Mouse (Mus musculus) MEL (cell line): Measurements from ENCODE around the gene Arl4a. TPM values are rescaled to one million over a fixed set of nuclear protein-coding genes. Genes with fewer than 3 reads are reported as not detected.

Source experiments
- DNase-seq: peaks from one replicate; pipeline ENCODE4 v3.0.0; 2011; ENCODE audit warnings: low read depth, low spot score
- H3K27ac ChIP-seq: 2 replicates; pipeline ENCODE4 v1.5.1; 2012; ENCODE audit warnings: low read depth, mild to moderate bottlenecking, control low read depth, low read length, moderate library complexity; ENCODE audit not compliant: control insufficient read depth
- H3K27me3 ChIP-seq, 2 experiments: fragments of 150-350 bp in 1 of 2; sonication (generic) in 1 of 2; 2 replicates each; pipeline ENCODE4 v1.6.1; 2012; ENCODE audit warnings: low read length in 2 of 2, mild to moderate bottlenecking in 2 of 2, improper control_type of control experiment in 1 of 2, moderate library complexity in 1 of 2; ENCODE audit not compliant: insufficient read depth in 2 of 2, control insufficient read depth in 1 of 2
- H3K36me3 ChIP-seq, 2 experiments: 2 replicates each; pipeline ENCODE4 v1.6.1; 2012 to 2014; ENCODE audit warnings: low read length in 2 of 2, improper control_type of control experiment in 1 of 2, inconsistent platforms in 1 of 2, mild to moderate bottlenecking in 1 of 2; ENCODE audit not compliant: insufficient read depth in 2 of 2, control insufficient read depth in 1 of 2
- H3K4me1 ChIP-seq, 2 experiments: fragments of 150-350 bp in 1 of 2; sonication (generic) in 1 of 2; 2 replicates each; pipeline ENCODE4 v1.6.1; 2012; ENCODE audit warnings: low read length in 2 of 2, improper control_type of control experiment in 1 of 2, mild to moderate bottlenecking in 1 of 2; ENCODE audit not compliant: insufficient read depth in 2 of 2, control insufficient read depth in 1 of 2
- H3K4me3 ChIP-seq, 2 experiments: fragments of 150-350 bp in 1 of 2; sonication (generic) in 1 of 2; 2 replicates each; pipeline ENCODE4 v1.5.1; 2012; ENCODE audit warnings: low read depth in 2 of 2, low read length in 2 of 2, mild to moderate bottlenecking in 2 of 2, moderate library complexity in 2 of 2, control low read depth in 1 of 2, improper control_type of control experiment in 1 of 2; ENCODE audit not compliant: control insufficient read depth in 1 of 2, insufficient read depth in 1 of 2
- H3K79me2 ChIP-seq: 2 replicates; pipeline ENCODE4 v1.6.1; 2012; ENCODE audit warnings: mild to moderate bottlenecking, low read length, moderate library complexity; ENCODE audit not compliant: control insufficient read depth, poor library complexity, insufficient read depth
- H3K9ac ChIP-seq: 2 replicates; pipeline ENCODE4 v1.6.1; 2012; ENCODE audit warnings: low read depth, mild to moderate bottlenecking, control low read depth, low read length, moderate library complexity; ENCODE audit not compliant: control insufficient read depth, poor library complexity, severe bottlenecking
- H3K9me3 ChIP-seq: fragments of 150-350 bp; sonication (generic); replicated peaks from 2 replicates; pipeline ENCODE4 v1.6.1; 2012; ENCODE audit warnings: mild to moderate bottlenecking, low read length, improper control_type of control experiment, moderate library complexity; ENCODE audit not compliant: insufficient read depth
- CHD1 ChIP-seq: IDR thresholded peaks from 2 replicates; pipeline ENCODE4 v1.6.1; 2012; ENCODE audit warnings: low read depth, mild to moderate bottlenecking, inconsistent platforms, low read length, improper control_type of control experiment
- CTCF ChIP-seq, 3 experiments: IDR thresholded peaks in 2 of 3; conservative IDR thresholded peaks in 1 of 3; 2 replicates each; pipeline ENCODE4 v1.5.1; 2011 to 2012; ENCODE audit warnings: low read length in 3 of 3, low read depth in 2 of 3, mild to moderate bottlenecking in 2 of 3, improper control_type of control experiment in 1 of 3, inconsistent platforms in 1 of 3, mixed read lengths in 1 of 3, moderate library complexity in 1 of 3; ENCODE audit not compliant: control insufficient read depth in 1 of 3, insufficient read depth in 1 of 3, poor library complexity in 1 of 3, severe bottlenecking in 1 of 3
- GABPA ChIP-seq: IDR thresholded peaks from 2 replicates; pipeline ENCODE4 v1.6.1; 2012; ENCODE audit warnings: low read depth, mild to moderate bottlenecking, inconsistent platforms, low read length, improper control_type of control experiment, moderate library complexity
- HCFC1 ChIP-seq: IDR thresholded peaks from 2 replicates; pipeline ENCODE4 v1.6.1; 2012; ENCODE audit warnings: low read depth, mild to moderate bottlenecking, inconsistent platforms, low read length, improper control_type of control experiment, moderate library complexity
- MAFK ChIP-seq: IDR thresholded peaks from 2 replicates; pipeline ENCODE4 v1.6.1; 2011; ENCODE audit warnings: low read depth, mild to moderate bottlenecking, low read length, improper control_type of control experiment, borderline replicate concordance
- MYB ChIP-seq: IDR thresholded peaks from 2 replicates; pipeline ENCODE4 v1.6.1; 2011; ENCODE audit warnings: mild to moderate bottlenecking, low read depth, low read length, improper control_type of control experiment
- NELFE ChIP-seq: IDR thresholded peaks from 2 replicates; pipeline ENCODE4 v1.6.1; 2011; ENCODE audit warnings: low read depth, low read length, improper control_type of control experiment
- NRF1 ChIP-seq: IDR thresholded peaks from 2 replicates; pipeline ENCODE4 v1.6.1; 2014; ENCODE audit warnings: low read depth, mild to moderate bottlenecking, inconsistent platforms, low read length, improper control_type of control experiment, moderate library complexity; ENCODE audit not compliant: poor library complexity, insufficient read depth, severe bottlenecking
- POLR2A ChIP-seq, 2 experiments: IDR thresholded peaks; 2 replicates each; pipeline ENCODE4 v1.6.1; 2011 to 2012; ENCODE audit warnings: low read length in 2 of 2, mild to moderate bottlenecking in 2 of 2, control low read depth in 1 of 2, improper control_type of control experiment in 1 of 2, low read depth in 1 of 2, moderate library complexity in 1 of 2; ENCODE audit not compliant: control insufficient read depth in 1 of 2, insufficient read depth in 1 of 2, poor library complexity in 1 of 2
- POLR2AphosphoS2 ChIP-seq: IDR thresholded peaks from 2 replicates; pipeline ENCODE4 v1.6.1; 2011; ENCODE audit warnings: low read length, improper control_type of control experiment
- USF1 ChIP-seq: IDR thresholded peaks from 2 replicates; pipeline ENCODE4 v1.6.1; 2014; ENCODE audit warnings: low read depth, mild to moderate bottlenecking, inconsistent platforms, low read length, improper control_type of control experiment, moderate library complexity
- USF2 ChIP-seq, 2 experiments: IDR thresholded peaks; 2 replicates each; pipeline ENCODE4 v1.6.1; 2011 to 2012; ENCODE audit warnings: improper control_type of control experiment in 2 of 2, low read length in 2 of 2, borderline replicate concordance in 1 of 2, inconsistent platforms in 1 of 2, low read depth in 1 of 2, mild to moderate bottlenecking in 1 of 2; ENCODE audit not compliant: insufficient read depth in 1 of 2
- ZC3H11A ChIP-seq: IDR thresholded peaks from 2 replicates; pipeline ENCODE4 v1.6.1; 2012; ENCODE audit warnings: low read depth, mild to moderate bottlenecking, inconsistent platforms, low read length, improper control_type of control experiment
- polyA plus RNA-seq, 2 experiments: library from polyadenylated mRNA; stranded (reverse) in 1 of 2; unstranded in 1 of 2; fragments of >175 nt in 1 of 2; fragments of >200 nt in 1 of 2; gene quantifications; 2 replicates each; pipeline versions ENCODE4 v1.2.1 to v1.2.4; 2012; ENCODE audit warnings: low replicate concordance in 2 of 2, low read depth in 1 of 2; ENCODE audit not compliant: insufficient read length in 2 of 2, insufficient read depth in 1 of 2, missing spikeins in 1 of 2
- total RNA-seq: library from RNA; depleted of rRNA; stranded (reverse); fragments of 300-350 nt; gene quantifications from 2 replicates; pipeline ENCODE4 v1.2.3, GENCODE M21; 2012

Arl4a gene
- total and polyA plus RNA-seq, 3 experiments = 25.6 to 26.9 TPM; not detected in 1

DNA sequence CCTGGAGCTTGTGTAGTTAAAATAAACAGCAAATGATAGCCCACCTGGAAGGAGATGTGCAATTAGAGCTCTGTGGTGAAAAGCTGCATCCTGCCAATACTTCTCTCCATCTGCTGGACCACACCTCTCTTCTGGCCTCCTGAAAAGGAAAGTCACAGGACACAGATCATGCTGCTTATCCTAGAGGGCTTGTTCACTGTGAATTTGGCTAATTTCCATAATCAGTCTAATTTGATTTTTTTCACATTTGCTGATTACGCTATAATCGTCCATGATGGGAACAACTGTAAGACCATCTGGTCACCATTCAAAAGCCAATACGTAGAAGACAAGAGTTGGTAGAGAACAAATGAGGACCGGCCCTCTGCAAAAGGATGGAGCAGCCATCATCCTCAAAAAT lies 50.6 kb downstream of the Arl4a start:
- H3K79me2 ChIP-seq = no peaks in the 10 kb centered on the region

DNA sequence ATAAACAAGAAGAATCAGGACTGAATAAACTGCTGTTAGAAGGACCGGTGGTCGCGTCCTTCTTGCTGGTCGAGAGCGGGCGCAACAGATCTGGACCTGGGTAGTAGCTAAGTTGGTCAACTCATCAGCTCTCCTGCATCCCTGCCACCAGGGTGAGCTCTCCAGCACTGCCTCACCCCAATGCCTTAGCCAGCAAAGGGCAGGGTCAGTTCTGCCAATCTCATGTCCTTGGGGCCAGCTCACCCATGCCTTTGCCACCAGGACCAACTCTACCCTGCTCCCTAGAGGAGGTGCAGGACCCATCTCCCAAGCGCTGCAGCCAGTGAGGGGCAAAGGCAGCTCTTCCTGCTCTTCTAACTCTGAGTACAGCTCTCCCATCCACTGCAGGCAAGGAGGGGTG lies 52.2 kb downstream of the Arl4a start:
- DNase-seq = no peak
- Histone ChIP-seq H3K4me1 (no peaks in the 10 kb centered on the region), H3K36me3 (no peaks in the 10 kb centered on the region), H3K79me2 (no peaks in the 10 kb centered on the region), H3K27ac (no peak overlapping the region), H3K4me3 (no peak overlapping the region), H3K9ac (no peak overlapping the region), H3K9me3 (no peaks in the 10 kb centered on the region), H3K27me3 (peaks cover 0 to 4% of the 10 kb centered on the region in 2 experiments)
- TF ChIP-seq CTCF (IDR thresholded peaks at IDR 0.05 in 2 of 3, conservative IDR thresholded peaks at IDR 0.05 in 1 of 3; ENCODE audit: control insufficient read depth in 1 of 3, insufficient read depth in 1 of 3, low read depth in 2 of 3, low read length in 3 of 3, poor library complexity in 1 of 3, severe bottlenecking in 1 of 3) (no peak), ZC3H11A (no peak), HCFC1 (no peak), CHD1 (no peak), USF1 (no peak), NELFE (no peak), POLR2AphosphoS2 (no peak), NRF1 (no peak), MYB (no peak), MAFK (no peak), POLR2A (IDR thresholded peaks at IDR 0.05; ENCODE audit: control insufficient read depth in 1 of 2, insufficient read depth in 1 of 2, low read depth in 1 of 2, low read length in 2 of 2, poor library complexity in 1 of 2) (no peak)

More for the DNA sequence above, 50.6 kb downstream of the Arl4a start:
- no peak overlapping the region for H3K4me3 ChIP-seq
- TF ChIP-seq USF2 (IDR thresholded peaks at IDR 0.05; ENCODE audit: borderline replicate concordance in 1 of 2, insufficient read depth in 1 of 2, low read depth in 1 of 2, low read length in 2 of 2) (no peak), ZC3H11A (no peak), GABPA (no peak)
- TF ChIP-seq, all 39 proteins: peak for 0
- Histone ChIP-seq H3K36me3 (no peaks in the 10 kb centered on the region), H3K27ac (no peak overlapping the region), H3K4me1 (no peaks in the 10 kb centered on the region), H3K9ac (no peak overlapping the region), H3K9me3 (no peaks in the 10 kb centered on the region), H3K27me3 (peaks cover 0 to 4% of the 10 kb centered on the region in 2 experiments; a peak in 3 of 4 replicates)
- DNase-seq = no peak

DNA sequence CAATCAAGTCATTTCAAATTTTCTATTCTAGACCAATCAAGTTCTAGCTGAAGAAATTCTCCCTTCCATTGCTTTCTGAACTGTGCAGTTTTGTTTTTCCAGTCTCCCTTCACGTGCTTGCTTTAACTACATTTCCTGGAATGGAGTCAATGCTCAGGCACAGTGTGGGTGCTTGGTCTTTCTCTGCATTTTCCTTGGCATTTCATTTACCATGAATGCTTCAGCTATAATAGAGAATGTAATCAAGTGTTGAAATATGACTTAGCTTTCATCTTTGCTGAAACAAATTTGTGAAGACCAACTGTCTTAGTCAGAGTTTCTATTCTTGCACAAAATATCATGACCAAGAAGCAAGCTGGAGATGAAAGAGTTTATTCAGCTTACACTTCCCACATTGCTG lies 58.0 kb downstream of the Arl4a start:
- Histone ChIP-seq H3K36me3 (no peaks in the 10 kb centered on the region), H3K9ac (no peak overlapping the region), H3K4me1 (no peaks in the 10 kb centered on the region), H3K4me3 (no peak overlapping the region), H3K9me3 (no peaks in the 10 kb centered on the region), H3K27ac (no peak overlapping the region), H3K27me3 (peaks cover 0 to 3% of the 10 kb centered on the region in 2 experiments)
- DNase-seq = no peak
- no peak for TF ChIP-seq MYB
- TF ChIP-seq, all 39 proteins: peak for 0
- no peaks in the 10 kb centered on the region for H3K79me2 ChIP-seq
